Mouse (Mus musculus): ENCODE data around the gene Ltbp4. TPM values are rescaled to one million over a fixed set of nuclear protein-coding genes. Genes with fewer than 3 reads are reported as not detected.

The Ltbp4 gene
- polyA plus RNA-seq, 1 experiment from 2014 or later, result 14.3 TPM

GRCm38 (mm10) chr7:27331854-27332253 lies 5.6 kb downstream of the Ltbp4 start:
- H3K4me1 ChIP-seq (ENCODE audit: control insufficient read depth, insufficient read depth, low read length), result peaks cover 40% of the 10 kb centered on the region
- H3K4me3 ChIP-seq (ENCODE audit: low read depth, low read length), result no peak overlapping the region
- H3K27me3 ChIP-seq (ENCODE audit: control insufficient read depth, insufficient read depth, low read depth, low read length), result peaks cover 90% of the 10 kb centered on the region
- H3K9ac ChIP-seq (ENCODE audit: low read depth, low read length), result no peak overlapping the region
- H3K36me3 ChIP-seq (ENCODE audit: control insufficient read depth, insufficient read depth, low read length), result no peaks in the 10 kb centered on the region
- 6% methylated on average over 8 of the region's 8 CpGs for WGBS
- H3K9me3 ChIP-seq (replicated peaks; ENCODE audit: control insufficient read depth, low read length, poor library complexity, severe bottlenecking), result no peaks in the 10 kb centered on the region; the same call in 1 of the 2 replicates
- H3K4me2 ChIP-seq (ENCODE audit: low read length), result peak overlapping the region; percentile 87; the same call in 1 of the 2 replicates
- no peak for ATAC-seq
- no peak overlapping the region for H3K27ac ChIP-seq (ENCODE audit: low read length)

GRCm38 (mm10) chr7:27331541-27331851 lies 6.0 kb downstream of the Ltbp4 start:
- Histone ChIP-seq H3K36me3 (ENCODE audit: control insufficient read depth, insufficient read depth, low read length) (no peaks in the 10 kb centered on the region), H3K27me3 (ENCODE audit: control insufficient read depth, insufficient read depth, low read depth, low read length) (peaks cover 93% of the 10 kb centered on the region), H3K9ac (ENCODE audit: low read depth, low read length) (no peak overlapping the region), H3K9me3 (replicated peaks; ENCODE audit: control insufficient read depth, low read length, poor library complexity, severe bottlenecking) (no peaks in the 10 kb centered on the region; the same call in 1 of the 2 replicates), H3K4me3 (ENCODE audit: low read depth, low read length) (no peak overlapping the region), H3K4me1 (ENCODE audit: control insufficient read depth, insufficient read depth, low read length) (peaks cover 37% of the 10 kb centered on the region), H3K4me2 (ENCODE audit: low read length) (no peak overlapping the region), H3K27ac (ENCODE audit: low read length) (no peak overlapping the region)
- WGBS, result 6% methylated on average over 8 of the region's 8 CpGs
- ATAC-seq, result no peak

DNA sequence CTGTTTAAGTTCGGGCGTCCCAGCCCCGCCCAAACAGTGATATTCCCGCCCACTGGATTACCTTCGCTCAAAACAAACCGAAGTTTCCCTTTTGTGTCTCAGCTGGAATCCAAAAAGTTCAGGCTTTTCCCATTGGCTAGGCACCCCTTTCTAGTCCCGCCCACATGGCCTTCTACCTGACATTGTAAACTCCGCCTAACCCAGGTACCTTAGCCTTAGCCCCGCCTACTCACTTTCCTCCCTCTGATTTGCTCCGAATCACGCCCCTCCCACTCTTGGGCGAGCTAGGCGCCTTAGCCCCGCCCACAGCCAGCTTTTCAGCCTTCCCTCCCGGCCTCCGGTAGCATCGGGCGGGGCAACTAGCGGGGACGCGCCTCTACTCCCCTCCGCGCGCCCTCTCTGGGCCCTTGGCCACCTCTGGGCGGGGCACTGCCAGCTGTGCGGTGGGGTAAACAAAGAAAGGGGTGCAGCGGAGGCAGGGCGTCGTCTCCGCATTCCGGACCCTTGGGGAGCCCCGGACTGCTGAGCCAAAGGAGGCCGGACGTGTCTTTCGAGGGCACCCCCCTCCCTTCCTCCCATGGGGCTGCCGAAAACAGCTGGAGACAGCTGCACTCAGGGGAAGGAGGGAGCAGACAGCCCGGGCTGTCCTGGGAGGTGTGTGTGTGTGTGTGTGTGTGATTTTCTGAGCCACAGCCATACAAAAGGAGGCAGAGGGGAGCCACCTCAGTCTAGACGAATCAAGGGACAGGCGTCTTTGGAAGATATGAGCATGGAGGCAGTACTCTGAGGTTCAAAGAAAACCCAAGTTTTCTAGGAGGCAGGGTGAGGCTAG lies 6.6 kb downstream of the Ltbp4 start:
- ATAC-seq, result no peak
- H3K4me2 ChIP-seq (ENCODE audit: low read length), result peak overlapping the region; percentile 62
- H3K36me3 ChIP-seq (ENCODE audit: control insufficient read depth, insufficient read depth, low read length), result no peaks in the 10 kb centered on the region
- no peaks in the 10 kb centered on the region; the same call in 1 of the 2 replicates for H3K9me3 ChIP-seq (replicated peaks; ENCODE audit: control insufficient read depth, low read length, poor library complexity, severe bottlenecking)
- under 1% methylated on average over 39 of the region's 39 CpGs for WGBS
- no peak overlapping the region for H3K27ac ChIP-seq (ENCODE audit: low read length)
- H3K4me3 ChIP-seq (ENCODE audit: low read depth, low read length), result peak overlapping the region; percentile 35
- H3K4me1 ChIP-seq (ENCODE audit: control insufficient read depth, insufficient read depth, low read length), result peaks cover 35% of the 10 kb centered on the region
- H3K27me3 ChIP-seq (ENCODE audit: control insufficient read depth, insufficient read depth, low read depth, low read length), result peaks cover 93% of the 10 kb centered on the region
- H3K9ac ChIP-seq (ENCODE audit: low read depth, low read length), result peak overlapping the region; percentile 18; the same call in 1 of the 2 replicates

DNA sequence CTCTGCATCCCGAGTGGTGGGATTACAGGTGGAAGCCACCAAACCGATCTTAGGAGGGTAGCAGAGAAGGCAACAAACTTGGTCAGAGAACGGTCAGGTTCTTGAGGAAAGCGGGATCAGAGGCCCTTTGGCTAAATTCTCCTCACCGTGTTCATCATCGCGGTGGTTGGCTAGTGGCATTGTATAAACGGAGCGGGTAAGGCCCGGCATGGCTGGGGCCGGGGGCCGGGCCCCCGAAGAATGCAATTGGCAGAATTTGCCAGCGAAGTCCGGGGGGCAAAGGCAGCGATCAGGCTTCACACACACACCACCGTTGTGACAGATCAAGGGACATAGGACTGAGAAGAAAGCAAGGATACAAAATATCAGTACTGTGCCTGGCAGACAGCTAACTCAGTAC lies 7.5 kb downstream of the Ltbp4 start:
- H3K36me3 ChIP-seq (ENCODE audit: control insufficient read depth, insufficient read depth, low read length), result no peaks in the 10 kb centered on the region
- no peak for ATAC-seq
- H3K27ac ChIP-seq (ENCODE audit: low read length), result no peak overlapping the region
- H3K9me3 ChIP-seq (replicated peaks; ENCODE audit: control insufficient read depth, low read length, poor library complexity, severe bottlenecking), result no peaks in the 10 kb centered on the region; the same call in 1 of the 2 replicates
- peaks cover 94% of the 10 kb centered on the region for H3K27me3 ChIP-seq (ENCODE audit: control insufficient read depth, insufficient read depth, low read depth, low read length)
- H3K4me2 ChIP-seq (ENCODE audit: low read length), result no peak overlapping the region; the same call in 1 of the 2 replicates
- peaks cover 40% of the 10 kb centered on the region for H3K4me1 ChIP-seq (ENCODE audit: control insufficient read depth, insufficient read depth, low read length)
- no peak overlapping the region for H3K9ac ChIP-seq (ENCODE audit: low read depth, low read length)
- H3K4me3 ChIP-seq (ENCODE audit: low read depth, low read length), result no peak overlapping the region
- 19% methylated on average over 17 of the region's 17 CpGs for WGBS

- peaks cover 40% of the 10 kb centered on the region for H3K4me1 ChIP-seq (ENCODE audit: control insufficient read depth, insufficient read depth, low read length)
- 4% methylated on average over 45 of the region's 45 CpGs for WGBS
- no peaks in the 10 kb centered on the region for H3K36me3 ChIP-seq (ENCODE audit: control insufficient read depth, insufficient read depth, low read length)
- H3K27me3 ChIP-seq (ENCODE audit: control insufficient read depth, insufficient read depth, low read depth, low read length), result peaks cover 92% of the 10 kb centered on the region
- H3K4me3 ChIP-seq (ENCODE audit: low read depth, low read length), result peak overlapping the region; percentile 9; the same call in 1 of the 2 replicates
- H3K9me3 ChIP-seq (replicated peaks; ENCODE audit: control insufficient read depth, low read length, poor library complexity, severe bottlenecking), result no peaks in the 10 kb centered on the region; the same call in 1 of the 2 replicates
- peak overlapping the region; percentile 44 for H3K4me2 ChIP-seq (ENCODE audit: low read length)
- H3K9ac ChIP-seq (ENCODE audit: low read depth, low read length), result no peak overlapping the region
- peak; percentile 23 for ATAC-seq
- no peak overlapping the region for H3K27ac ChIP-seq (ENCODE audit: low read length)
These were observed 8.1 kb downstream of the Ltbp4 start for GRCm38 (mm10) chr7:27329326-27329947.

DNA sequence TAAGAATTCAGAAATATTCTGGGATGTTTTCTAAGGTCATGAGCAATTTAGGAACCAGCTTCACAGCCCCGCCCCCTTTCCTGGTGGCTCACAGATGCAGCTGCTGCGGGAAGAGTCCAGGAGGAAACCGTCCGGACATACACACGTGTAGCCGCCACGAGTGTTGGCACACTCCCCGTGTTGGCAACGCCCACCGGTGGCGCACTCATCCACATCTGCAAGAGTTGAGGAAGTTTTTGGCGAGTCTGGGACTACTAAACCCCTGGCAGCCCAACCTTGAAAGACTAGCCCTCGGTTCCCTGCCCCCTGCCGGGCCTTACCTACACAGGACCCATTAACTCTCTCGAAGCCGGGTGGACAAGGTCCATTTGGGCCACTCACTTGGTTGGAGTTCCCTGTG lies 8.8 kb downstream of the Ltbp4 start:
- 40% methylated on average over 16 of the region's 16 CpGs for WGBS

GRCm38 (mm10) chr7:27328161-27328560 lies 9.3 kb downstream of the Ltbp4 start:
- no peaks in the 10 kb centered on the region for H3K9me3 ChIP-seq (replicated peaks; ENCODE audit: control insufficient read depth, low read length, poor library complexity, severe bottlenecking)
- no peak for ATAC-seq
- no peak overlapping the region for H3K4me2 ChIP-seq (ENCODE audit: low read length)
- no peak overlapping the region for H3K4me3 ChIP-seq (ENCODE audit: low read depth, low read length)
- no peak overlapping the region for H3K9ac ChIP-seq (ENCODE audit: low read depth, low read length)
- H3K36me3 ChIP-seq (ENCODE audit: control insufficient read depth, insufficient read depth, low read length), result no peaks in the 10 kb centered on the region
- H3K27me3 ChIP-seq (ENCODE audit: control insufficient read depth, insufficient read depth, low read depth, low read length), result peaks cover 80% of the 10 kb centered on the region
- peaks cover 32% of the 10 kb centered on the region for H3K4me1 ChIP-seq (ENCODE audit: control insufficient read depth, insufficient read depth, low read length)
- H3K27ac ChIP-seq (ENCODE audit: low read length), result no peak overlapping the region
- 89% methylated on average over 11 of the region's 11 CpGs for WGBS

More for the DNA sequence above, 8.8 kb downstream of the Ltbp4 start:
- Histone ChIP-seq H3K4me2 (ENCODE audit: low read length) (no peak overlapping the region), H3K9ac (ENCODE audit: low read depth, low read length) (no peak overlapping the region), H3K9me3 (replicated peaks; ENCODE audit: control insufficient read depth, low read length, poor library complexity, severe bottlenecking) (no peaks in the 10 kb centered on the region; the same call in 1 of the 2 replicates), H3K27me3 (ENCODE audit: control insufficient read depth, insufficient read depth, low read depth, low read length) (peaks cover 84% of the 10 kb centered on the region), H3K4me3 (ENCODE audit: low read depth, low read length) (no peak overlapping the region), H3K36me3 (ENCODE audit: control insufficient read depth, insufficient read depth, low read length) (no peaks in the 10 kb centered on the region), H3K27ac (ENCODE audit: low read length) (no peak overlapping the region), H3K4me1 (ENCODE audit: control insufficient read depth, insufficient read depth, low read length) (peaks cover 37% of the 10 kb centered on the region)
- no peak for ATAC-seq

DNA sequence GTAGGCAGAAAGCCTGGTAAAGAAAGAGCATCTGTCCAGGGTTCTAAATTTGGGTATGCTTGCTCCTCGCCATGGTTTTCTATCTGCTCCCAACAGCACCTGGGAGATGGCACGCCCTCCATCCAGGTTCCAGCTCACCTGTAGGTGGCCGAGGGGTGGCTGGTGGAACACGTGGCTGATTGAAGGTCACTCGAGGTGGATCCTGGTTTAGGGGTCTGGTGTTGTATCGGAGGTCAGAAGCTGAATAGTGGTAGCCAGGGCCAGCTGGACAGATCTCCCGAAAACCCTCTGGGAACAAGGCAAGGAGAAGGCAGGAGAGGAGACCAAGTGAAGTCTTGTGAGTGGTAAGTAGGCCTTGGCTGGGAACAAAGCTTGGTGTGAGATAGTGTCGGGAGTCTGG lies 10.0 kb downstream of the Ltbp4 start:
- Histone ChIP-seq H3K27me3 (ENCODE audit: control insufficient read depth, insufficient read depth, low read depth, low read length) (peaks cover 73% of the 10 kb centered on the region), H3K4me1 (ENCODE audit: control insufficient read depth, insufficient read depth, low read length) (peaks cover 26% of the 10 kb centered on the region), H3K9ac (ENCODE audit: low read depth, low read length) (no peak overlapping the region), H3K27ac (ENCODE audit: low read length) (no peak overlapping the region), H3K9me3 (replicated peaks; ENCODE audit: control insufficient read depth, low read length, poor library complexity, severe bottlenecking) (no peaks in the 10 kb centered on the region), H3K4me3 (ENCODE audit: low read depth, low read length) (no peak overlapping the region), H3K36me3 (ENCODE audit: control insufficient read depth, insufficient read depth, low read length) (peaks cover 2% of the 10 kb centered on the region; the same call in 1 of the 2 replicates), H3K4me2 (ENCODE audit: low read length) (no peak overlapping the region)
- no peak for ATAC-seq
- 92% methylated on average over 8 of the region's 8 CpGs for WGBS

Measured in midbrain, embryonic 16.5 days (tissue).